ENCODE assay signal across 22 mouse cellular contexts in the genomic region with DNA sequence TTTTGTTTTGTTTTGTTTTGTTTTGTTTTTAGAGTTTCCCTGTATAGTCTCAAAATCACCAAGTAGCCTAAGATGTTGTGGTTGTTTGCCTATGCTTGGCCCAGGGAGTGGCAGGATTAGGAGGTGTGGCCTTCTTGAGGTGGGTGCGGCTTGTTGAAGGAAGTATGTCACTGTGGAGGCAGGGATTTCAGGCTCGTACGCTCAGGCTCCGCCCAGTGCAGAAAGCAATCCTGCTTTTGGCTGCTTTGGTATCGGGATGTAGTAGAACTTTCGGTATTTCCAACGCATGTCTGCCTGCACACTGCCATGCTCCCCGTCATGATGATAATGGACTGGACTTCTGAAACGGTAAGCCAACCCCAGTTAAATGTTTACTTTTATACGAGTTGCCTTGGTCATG. TPM values are rescaled to one million over a fixed set of nuclear protein-coding genes. Genes with fewer than 3 reads are reported as not detected.
A peak's percentile ranks its signal among the peaks of the same experiment; 100 is the strongest.
DNase-seq lines count a peak whose midpoint lies in the region; ATAC-seq lines count a peak whose summit lies in the region.
"Had no signal": no experiment of that assay in that cellular context is flagged by ENCODE, and none has a peak within 500 bp of the region (broad histone marks: within the 10 kb centered on the region; RNA-seq: fewer than 3 reads in every experiment).

No protein-coding gene starts in this region.

- peak; percentile 39 for DNase-seq in testis, postnatal 14 days (ENCODE audit: low spot score)
- no peak for DNase-seq in testis, postnatal 10 days (ENCODE audit: low spot score)
- DNase-seq in R1 (ENCODE audit: low read depth, low spot score) = peak; percentile 93
- DNase-seq in right cerebral cortex, postnatal 25 days = no peak
- DNase-seq in lung, postnatal 10 days = no peak
- no peak for DNase-seq in cerebellum, adult 18-20 months
- DNase-seq: adrenal gland, postnatal 25 days; cerebellum, adult 11-12 months; cerebellum, adult 9-10 months; cerebellum, postnatal 14 days; gastrocnemius, postnatal 25 days; heart, adult 18-20 months; heart, postnatal 10 days; heart, postnatal 36 days had no signal

- peak; percentile 66 for ATAC-seq in erythroblast, adult 5-6 weeks (replicated peaks; ENCODE audit: low FRiP score, poor library complexity, severe bottlenecking)
- ATAC-seq: forebrain, embryonic 15.5 days; hindbrain, embryonic 16.5 days; intestine, embryonic 16.5 days; Patski had no signal

RNA-seq across cellular contexts. Expression of a gene that starts 12.5 kb away (rescaled TPM):
- not detected in 2 replicates for total RNA-seq in erythroblast, adult 5-6 weeks (2015; ENCODE audit: low replicate concordance)
- not detected in 2 replicates for total RNA-seq in erythroblast, adult 5-6 weeks (2017; ENCODE audit: low replicate concordance)
- total RNA-seq: adrenal gland, adult 18-20 months; adrenal gland, postnatal 25 days; G1E; gastrocnemius, adult 8-10 months; gastrocnemius, postnatal 25 days; heart, adult 18-20 months; heart, postnatal 10 days; heart, postnatal 36 days had no signal

RNA-seq across cellular contexts. Expression of a gene that starts 30.3 kb away (rescaled TPM):
- total RNA-seq in erythroblast, adult 5-6 weeks (2015; ENCODE audit: low replicate concordance) = not detected in 2 replicates
- total RNA-seq in erythroblast, adult 5-6 weeks (2017; ENCODE audit: low replicate concordance) = not detected in 2 replicates
- total RNA-seq: adrenal gland, adult 18-20 months; adrenal gland, postnatal 25 days; G1E; gastrocnemius, adult 8-10 months; gastrocnemius, postnatal 25 days; heart, adult 18-20 months; heart, postnatal 10 days; heart, postnatal 36 days had no signal

Comparison
In these comparisons a context has a peak if more than half of its experiments do, and no peak if none do; other contexts are left out.
1. DNase-seq: peak in testis, postnatal 14 days (single experiment) and R1 (single experiment); none in testis, postnatal 10 days (single experiment), right cerebral cortex, postnatal 25 days (single experiment), lung, postnatal 10 days (single experiment) and cerebellum, adult 18-20 months (0 of 2).